Mouse (Mus musculus) MEL (cell line): ENCODE measurements at regions not wholly inside any gene's neighbourhood (a gene's known extent, or its start where the extent isn't known, plus 50 kb on each side); places are given as distances from the start of the nearest gene placed in this dataset.

ENCODE experiments used
- BHLHE40 ChIP-seq: IDR thresholded peaks from 2 replicates; pipeline ENCODE4 v1.6.1; 2012; ENCODE audit warnings: low read depth, mild to moderate bottlenecking, inconsistent platforms, low read length, improper control_type of control experiment, borderline replicate concordance
- CTCF ChIP-seq, 3 experiments: IDR thresholded peaks in 2 of 3; conservative IDR thresholded peaks in 1 of 3; 2 replicates each; pipeline ENCODE4 v1.5.1; 2011 to 2012; ENCODE audit warnings: low read length in 3 of 3, low read depth in 2 of 3, mild to moderate bottlenecking in 2 of 3, improper control_type of control experiment in 1 of 3, inconsistent platforms in 1 of 3, mixed read lengths in 1 of 3, moderate library complexity in 1 of 3; ENCODE audit not compliant: control insufficient read depth in 1 of 3, insufficient read depth in 1 of 3, poor library complexity in 1 of 3, severe bottlenecking in 1 of 3
- ELF1 ChIP-seq: IDR thresholded peaks from 2 replicates; pipeline ENCODE4 v1.6.1; 2014; ENCODE audit warnings: low read depth, mild to moderate bottlenecking, inconsistent platforms, low read length, improper control_type of control experiment, moderate library complexity
- EP300 ChIP-seq, 2 experiments: IDR thresholded peaks; 2 replicates each; pipeline ENCODE4 v1.6.1; 2011; ENCODE audit warnings: improper control_type of control experiment in 2 of 2, low read length in 2 of 2, low read depth in 1 of 2, mild to moderate bottlenecking in 1 of 2
- GATA1 ChIP-seq: IDR thresholded peaks from 2 replicates; pipeline ENCODE4 v1.6.1; 2011; ENCODE audit warnings: low read depth, low read length, improper control_type of control experiment
- MEF2A ChIP-seq: IDR thresholded peaks from 2 replicates; pipeline ENCODE4 v1.6.1; 2014; ENCODE audit warnings: low read depth, mild to moderate bottlenecking, inconsistent platforms, low read length, improper control_type of control experiment; ENCODE audit not compliant: poor library complexity, insufficient replicate concordance, severe bottlenecking; ENCODE audit errors: extremely low read depth
- MYB ChIP-seq: IDR thresholded peaks from 2 replicates; pipeline ENCODE4 v1.6.1; 2011; ENCODE audit warnings: mild to moderate bottlenecking, low read depth, low read length, improper control_type of control experiment
- POLR2A ChIP-seq, 2 experiments: IDR thresholded peaks; 2 replicates each; pipeline ENCODE4 v1.6.1; 2011 to 2012; ENCODE audit warnings: low read length in 2 of 2, mild to moderate bottlenecking in 2 of 2, control low read depth in 1 of 2, improper control_type of control experiment in 1 of 2, low read depth in 1 of 2, moderate library complexity in 1 of 2; ENCODE audit not compliant: control insufficient read depth in 1 of 2, insufficient read depth in 1 of 2, poor library complexity in 1 of 2
- POLR2AphosphoS5 ChIP-seq: IDR thresholded peaks from 2 replicates; pipeline ENCODE4 v1.6.1; 2012; ENCODE audit warnings: low read depth, borderline replicate concordance, mild to moderate bottlenecking, inconsistent platforms, low read length, moderate library complexity, mixed read lengths
- SMC3 ChIP-seq: IDR thresholded peaks from 2 replicates; pipeline ENCODE4 v1.6.1; 2011; ENCODE audit warnings: low read depth, low read length, improper control_type of control experiment
- USF2 ChIP-seq, 2 experiments: IDR thresholded peaks; 2 replicates each; pipeline ENCODE4 v1.6.1; 2011 to 2012; ENCODE audit warnings: improper control_type of control experiment in 2 of 2, low read length in 2 of 2, borderline replicate concordance in 1 of 2, inconsistent platforms in 1 of 2, low read depth in 1 of 2, mild to moderate bottlenecking in 1 of 2; ENCODE audit not compliant: insufficient read depth in 1 of 2
- ZC3H11A ChIP-seq: IDR thresholded peaks from 2 replicates; pipeline ENCODE4 v1.6.1; 2012; ENCODE audit warnings: low read depth, mild to moderate bottlenecking, inconsistent platforms, low read length, improper control_type of control experiment
- ZNF384 ChIP-seq: IDR thresholded peaks from 2 replicates; pipeline ENCODE4 v1.6.1; 2012; ENCODE audit warnings: low read depth, mild to moderate bottlenecking, inconsistent platforms, low read length, improper control_type of control experiment

DNA sequence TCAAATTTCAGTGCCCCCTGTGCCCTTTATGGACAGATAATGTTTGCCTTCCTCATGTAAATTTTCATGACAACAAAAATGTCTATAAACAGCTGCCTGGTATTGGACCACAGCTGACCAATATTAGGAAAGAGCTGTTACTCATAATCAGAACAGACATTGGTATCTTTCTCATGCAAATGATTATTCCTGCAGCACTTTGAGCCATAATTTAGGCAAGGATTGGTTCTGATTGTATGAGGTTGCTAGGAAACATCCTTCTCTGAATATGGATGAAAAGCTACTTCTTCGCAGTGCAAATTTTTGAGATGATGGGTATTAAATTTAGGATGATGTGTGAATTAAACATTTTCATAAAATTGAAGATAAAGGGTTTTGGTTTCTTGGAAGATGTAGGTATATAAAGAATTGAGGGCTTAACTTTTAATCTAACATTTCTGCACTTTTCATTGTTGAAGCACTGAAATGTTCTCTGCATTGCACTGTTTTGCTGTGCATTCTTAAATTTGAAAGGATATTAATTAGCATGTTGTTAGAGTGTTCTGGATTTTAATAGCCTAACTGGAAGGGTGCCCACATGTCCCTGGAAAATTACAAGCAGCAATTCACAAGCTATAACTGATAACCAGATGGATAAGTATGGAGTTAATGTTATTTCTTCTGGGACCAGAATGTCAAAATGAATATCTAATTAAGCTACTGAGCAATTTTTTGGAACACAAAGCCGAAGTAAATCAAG is 1140.9 kb downstream of the Hace1 start:
- no peak for TF ChIP-seq CTCF (IDR thresholded peaks at IDR 0.05 in 2 of 3, conservative IDR thresholded peaks at IDR 0.05 in 1 of 3; ENCODE audit: control insufficient read depth in 1 of 3, insufficient read depth in 1 of 3, low read depth in 2 of 3, low read length in 3 of 3, poor library complexity in 1 of 3, severe bottlenecking in 1 of 3)
- no peak for TF ChIP-seq EP300 (IDR thresholded peaks at IDR 0.05; ENCODE audit: low read depth in 1 of 2, low read length in 2 of 2)
- no peak for TF ChIP-seq GATA1
- no peak for TF ChIP-seq USF2 (IDR thresholded peaks at IDR 0.05; ENCODE audit: borderline replicate concordance in 1 of 2, insufficient read depth in 1 of 2, low read depth in 1 of 2, low read length in 2 of 2)
- TF ChIP-seq SMC3 = no peak
- TF ChIP-seq ELF1 = no peak
- TF ChIP-seq ZNF384 = no peak
- TF ChIP-seq POLR2A (IDR thresholded peaks at IDR 0.05; ENCODE audit: control insufficient read depth in 1 of 2, insufficient read depth in 1 of 2, low read depth in 1 of 2, low read length in 2 of 2, poor library complexity in 1 of 2) = no peak
- no peak for TF ChIP-seq MEF2A
- no peak for TF ChIP-seq POLR2AphosphoS5
- no peak for TF ChIP-seq ZC3H11A
- no peak for TF ChIP-seq BHLHE40
- TF ChIP-seq MYB = no peak
